Mouse (Mus musculus): Measurements from ENCODE around the gene Rreb1. TPM values are rescaled to one million over a fixed set of nuclear protein-coding genes. Genes with fewer than 3 reads are reported as not detected.

Gene Rreb1
- polyA plus RNA-seq, 1 experiment from 2014 or later, result 11.4 TPM

GRCm38 (mm10) chr13:37952981-37953380 is 174.8 kb downstream of the Rreb1 start:
- no peak for ATAC-seq (ENCODE audit: low FRiP score, low read depth)
- no peak overlapping the region for H3K4me3 ChIP-seq
- no peaks in the 10 kb centered on the region for H3K4me1 ChIP-seq
- no peak overlapping the region for H3K9ac ChIP-seq
- no peak overlapping the region for H3K27ac ChIP-seq
- peaks cover 32% of the 10 kb centered on the region for H3K36me3 ChIP-seq
- no peak overlapping the region for H3K4me2 ChIP-seq (replicated peaks)
- H3K9me3 ChIP-seq, result no peaks in the 10 kb centered on the region
- WGBS, result 87% methylated on average over 6 of the region's 6 CpGs
- no peaks in the 10 kb centered on the region for H3K27me3 ChIP-seq

- Histone ChIP-seq H3K4me1 (no peaks in the 10 kb centered on the region), H3K9me3 (peaks cover 7% of the 10 kb centered on the region; the same call in 1 of the 2 replicates), H3K27ac (no peak overlapping the region), H3K27me3 (no peaks in the 10 kb centered on the region), H3K36me3 (peaks cover 18% of the 10 kb centered on the region), H3K9ac (no peak overlapping the region), H3K4me2 (replicated peaks) (no peak overlapping the region), H3K4me3 (no peak overlapping the region)
- 85% methylated on average over 1 of the region's 1 CpGs for WGBS
- no peak for ATAC-seq (ENCODE audit: low FRiP score, low read depth)
Observed at GRCm38 (mm10) chr13:37954318-37954717, 176.1 kb downstream of the Rreb1 start.

GRCm38 (mm10) chr13:37958498-37959238 is 180.5 kb downstream of the Rreb1 start:
- Histone ChIP-seq H3K4me3 (no peak overlapping the region), H3K4me1 (peaks cover 1% of the 10 kb centered on the region), H3K9ac (no peak overlapping the region), H3K27ac (no peak overlapping the region), H3K36me3 (no peaks in the 10 kb centered on the region), H3K27me3 (no peaks in the 10 kb centered on the region), H3K9me3 (peaks cover 7% of the 10 kb centered on the region; the same call in 1 of the 2 replicates), H3K4me2 (replicated peaks) (no peak overlapping the region)
- WGBS, result 87% methylated on average over 18 of the region's 18 CpGs
- ATAC-seq (ENCODE audit: low FRiP score, low read depth), result no peak

GRCm38 (mm10) chr13:37959239-37959907 is 181.2 kb downstream of the Rreb1 start:
- H3K27ac ChIP-seq, result no peak overlapping the region
- no peak for ATAC-seq (ENCODE audit: low FRiP score, low read depth)
- 77% methylated on average over 15 of the region's 15 CpGs for WGBS

GRCm38 (mm10) chr13:37959936-37960335 is 181.7 kb downstream of the Rreb1 start:
- ATAC-seq (ENCODE audit: low FRiP score, low read depth), result no peak
- H3K9me3 ChIP-seq, result peaks cover 7% of the 10 kb centered on the region; the same call in 1 of the 2 replicates
- no peaks in the 10 kb centered on the region for H3K27me3 ChIP-seq
- H3K4me1 ChIP-seq, result peaks cover 12% of the 10 kb centered on the region
- H3K9ac ChIP-seq, result no peak overlapping the region
- H3K27ac ChIP-seq, result no peak overlapping the region
- 89% methylated on average over 7 of the region's 7 CpGs for WGBS
- no peaks in the 10 kb centered on the region for H3K36me3 ChIP-seq
- no peak overlapping the region for H3K4me3 ChIP-seq
- H3K4me2 ChIP-seq (replicated peaks), result no peak overlapping the region

More at GRCm38 (mm10) chr13:37959239-37959907, 181.2 kb downstream of the Rreb1 start:
- Histone ChIP-seq H3K4me3 (no peak overlapping the region), H3K36me3 (no peaks in the 10 kb centered on the region), H3K9ac (no peak overlapping the region), H3K9me3 (peaks cover 7% of the 10 kb centered on the region; the same call in 1 of the 2 replicates), H3K27me3 (no peaks in the 10 kb centered on the region), H3K4me2 (replicated peaks) (no peak overlapping the region), H3K4me1 (peaks cover 8% of the 10 kb centered on the region)

- no peak for ATAC-seq (ENCODE audit: low FRiP score, low read depth)
- WGBS, result 76% methylated on average over 9 of the region's 9 CpGs
- H3K4me1 ChIP-seq, result peaks cover 31% of the 10 kb centered on the region
- no peak overlapping the region for H3K9ac ChIP-seq
- no peaks in the 10 kb centered on the region for H3K36me3 ChIP-seq
- H3K27me3 ChIP-seq, result no peaks in the 10 kb centered on the region
- H3K4me2 ChIP-seq (replicated peaks), result no peak overlapping the region
- no peak overlapping the region for H3K27ac ChIP-seq
- no peak overlapping the region for H3K4me3 ChIP-seq
- peaks cover 7% of the 10 kb centered on the region; the same call in 1 of the 2 replicates for H3K9me3 ChIP-seq
Observed at GRCm38 (mm10) chr13:37962541-37962940, 184.3 kb downstream of the Rreb1 start.

GRCm38 (mm10) chr13:37963354-37964007 is 185.3 kb downstream of the Rreb1 start:
- 1% methylated on average over 12 of the region's 12 CpGs for WGBS
- ATAC-seq (ENCODE audit: low FRiP score, low read depth), result peak; percentile 31; the same call in 1 of the 2 replicates
- H3K4me1 ChIP-seq, result peaks cover 32% of the 10 kb centered on the region
- H3K4me3 ChIP-seq, result peak overlapping the region; percentile 44
- no peak overlapping the region for H3K27ac ChIP-seq
- H3K9me3 ChIP-seq, result peaks cover 6% of the 10 kb centered on the region; the same call in 1 of the 2 replicates
- peak overlapping the region; percentile 66 for H3K4me2 ChIP-seq (replicated peaks)
- peak overlapping the region; percentile 59 for H3K9ac ChIP-seq
- H3K27me3 ChIP-seq, result no peaks in the 10 kb centered on the region
- H3K36me3 ChIP-seq, result no peaks in the 10 kb centered on the region

GRCm38 (mm10) chr13:37964128-37965087 is 186.2 kb downstream of the Rreb1 start:
- H3K27ac ChIP-seq, result no peak overlapping the region
- H3K9me3 ChIP-seq, result no peaks in the 10 kb centered on the region
- H3K36me3 ChIP-seq, result no peaks in the 10 kb centered on the region
- no peak for ATAC-seq (ENCODE audit: low FRiP score, low read depth)
- peak overlapping the region; percentile 44 for H3K4me3 ChIP-seq
- peak overlapping the region; percentile 59 for H3K9ac ChIP-seq
- peak overlapping the region; percentile 66 for H3K4me2 ChIP-seq (replicated peaks)
- no peaks in the 10 kb centered on the region for H3K27me3 ChIP-seq
- WGBS, result 47% methylated on average over 20 of the region's 20 CpGs
- H3K4me1 ChIP-seq, result peaks cover 32% of the 10 kb centered on the region

- no peaks in the 10 kb centered on the region for H3K27me3 ChIP-seq
- no peak overlapping the region for H3K9ac ChIP-seq
- no peaks in the 10 kb centered on the region for H3K36me3 ChIP-seq
- ATAC-seq (ENCODE audit: low FRiP score, low read depth), result no peak
- WGBS, result 49% methylated on average over 17 of the region's 17 CpGs
- H3K27ac ChIP-seq, result no peak overlapping the region
- no peak overlapping the region for H3K4me2 ChIP-seq (replicated peaks)
- no peaks in the 10 kb centered on the region for H3K9me3 ChIP-seq
- H3K4me1 ChIP-seq, result peaks cover 32% of the 10 kb centered on the region
- no peak overlapping the region for H3K4me3 ChIP-seq
Observed at GRCm38 (mm10) chr13:37965126-37965914, 187.1 kb downstream of the Rreb1 start.

- Histone ChIP-seq H3K4me3 (no peak overlapping the region), H3K4me1 (peaks cover 32% of the 10 kb centered on the region), H3K4me2 (replicated peaks) (peak overlapping the region; percentile 41; the same call in 1 of the 2 replicates), H3K27ac (no peak overlapping the region; the same call in 1 of the 2 replicates), H3K27me3 (no peaks in the 10 kb centered on the region), H3K36me3 (no peaks in the 10 kb centered on the region), H3K9ac (no peak overlapping the region), H3K9me3 (no peaks in the 10 kb centered on the region)
- ATAC-seq (ENCODE audit: low FRiP score, low read depth), result no peak
- 75% methylated on average over 15 of the region's 15 CpGs for WGBS
Observed at GRCm38 (mm10) chr13:37966256-37967051, 188.3 kb downstream of the Rreb1 start.

Measured in limb, embryonic 13.5 days (tissue).